Mouse (Mus musculus): ENCODE measurements around the gene Il13ra1. TPM values are rescaled to one million over a fixed set of nuclear protein-coding genes. Genes with fewer than 3 reads are reported as not detected.

Gene Il13ra1
- total RNA-seq, 4 experiments from 2014 or later = 5.0 to 6.5 (median 5.3) TPM

DNA sequence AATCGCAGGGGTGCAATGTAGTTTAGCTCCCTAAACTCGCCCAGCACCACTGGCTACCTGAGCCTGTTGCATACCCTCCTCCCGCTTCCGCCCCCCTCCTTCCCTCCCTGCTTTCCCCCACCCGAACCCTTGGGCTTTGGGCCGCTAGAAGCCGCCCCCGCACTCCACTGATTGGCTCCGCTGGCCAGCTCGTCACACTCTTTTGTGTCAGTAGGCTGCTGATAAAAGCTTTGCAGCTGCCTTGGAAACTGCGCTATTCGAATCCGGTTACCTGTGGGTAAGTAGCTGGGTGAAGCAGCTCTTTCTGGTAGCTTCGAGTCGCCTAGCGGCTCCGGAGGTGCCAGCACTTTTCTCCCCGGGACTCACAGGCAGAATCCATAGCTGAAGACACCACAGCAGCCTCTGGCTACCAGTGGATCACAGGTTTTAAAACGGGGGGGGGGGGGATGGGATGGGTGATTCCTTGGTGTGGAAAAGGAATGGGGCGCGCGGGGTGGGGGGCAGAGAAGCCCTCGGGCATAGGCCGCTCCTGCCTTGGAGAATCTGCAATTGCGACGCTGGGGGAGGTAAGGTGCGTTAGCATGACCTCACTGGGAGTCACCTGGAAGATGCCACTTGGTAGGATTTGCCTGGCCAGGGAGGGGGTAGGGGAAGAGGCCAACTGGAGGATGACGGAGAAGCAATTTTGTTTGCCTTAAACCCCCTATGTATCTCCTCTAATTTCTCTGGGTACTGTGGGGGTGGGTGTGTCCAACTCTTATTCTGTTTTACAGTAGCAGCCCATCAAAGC is 84.0 kb downstream of the Il13ra1 start, which contains the start of gene Zcchc12:
Zcchc12 (plus strand) TSS at position 169 of the 790 bp plus-strand sequence.
- DNase-seq (ENCODE audit: low spot score in 2 of 2) = peak; percentile 31 to 42

DNA sequence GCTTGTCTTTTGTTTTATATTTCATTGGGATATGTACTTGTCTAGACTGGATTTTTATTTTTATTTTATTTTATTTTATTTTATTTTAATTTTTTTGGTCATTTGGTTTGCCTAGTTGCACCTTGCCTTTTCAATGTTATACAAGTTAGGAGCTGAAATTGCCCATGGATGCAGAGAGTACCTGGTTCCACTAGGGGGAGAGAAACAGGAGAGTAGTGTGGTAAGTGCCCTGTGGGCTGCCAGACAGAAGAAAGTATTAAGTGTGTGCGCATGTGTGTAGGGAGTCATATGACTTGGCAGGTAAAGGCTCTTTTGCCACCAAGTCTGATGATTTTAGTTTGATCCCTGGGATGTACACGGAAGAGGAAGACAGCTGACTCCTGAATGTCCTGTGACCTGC is 97.6 kb downstream of the Il13ra1 start:
- DNase-seq (ENCODE audit: low spot score in 2 of 2) = no peak

DNA sequence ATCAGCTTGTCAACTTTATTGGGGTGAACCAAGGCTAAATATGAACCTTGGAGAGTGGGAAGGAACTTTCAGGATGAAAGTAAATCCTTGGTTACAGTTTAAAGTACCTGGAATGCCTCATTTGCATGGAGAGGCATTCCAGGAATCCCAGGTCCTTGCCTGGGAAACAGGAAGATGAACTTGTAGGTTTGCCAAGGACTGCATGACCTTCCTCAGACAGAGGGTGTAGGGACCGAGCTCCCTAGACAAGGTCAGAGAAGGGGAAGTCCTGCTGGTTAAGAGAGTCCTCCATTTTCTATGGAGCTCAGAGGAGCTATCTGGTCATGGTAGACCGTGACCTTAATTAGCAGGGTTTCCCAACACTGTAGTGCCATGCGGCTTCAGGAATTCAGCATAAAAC is 99.3 kb downstream of the Il13ra1 start:
- no peak for DNase-seq (ENCODE audit: low spot score in 2 of 2)

Other genes with a start within 250 kb of the Il13ra1 start
- 1 to 10 TPM; 6.9 to 7.9 (median 7.3) TPM for gene Dock11, start 223.3 kb upstream of the Il13ra1 start, total RNA-seq (2022)
- gene Zcchc12, start 83.8 kb downstream of the Il13ra1 start, total RNA-seq (2022) = 10 to 100 TPM; 68.5 to 89.5 (median 81.7) TPM
- 10 to 100 TPM; 13.7 to 15.4 (median 14.7) TPM for gene Lonrf3, start 216.2 kb downstream of the Il13ra1 start, total RNA-seq (2022)

All from left cerebral cortex, adult 8-10 months (tissue).